Mouse (Mus musculus): Measurements from ENCODE around the gene Cxcr5. TPM values are rescaled to one million over a fixed set of nuclear protein-coding genes. Genes with fewer than 3 reads are reported as not detected.
"Not testable (repeated sequence)": the region's sequence is repeated elsewhere in the genome, so short reads cannot be mapped to it uniquely, and the experiment has no call there.

Cxcr5 gene
- total RNA-seq, 2 experiments from 2014 or later = not detected

- no peak for DNase-seq
- no peak overlapping the region for H3K27ac ChIP-seq
- no peak overlapping the region for H3K4me3 ChIP-seq
- TF ChIP-seq CTCF (IDR thresholded peaks at IDR 0.05) = no peak
- intact Hi-C loops (cut with DNase I) = no loop called here
Measured at GRCm38 (mm10) chr9:44580085-44580484, 18.4 kb upstream of the Cxcr5 start.

GRCm38 (mm10) chr9:44579392-44579791, 17.7 kb upstream of the Cxcr5 start:
- H3K4me3 ChIP-seq = no peak overlapping the region
- H3K27ac ChIP-seq = no peak overlapping the region
- peak; percentile 51 for DNase-seq
- intact Hi-C loops (cut with DNase I) = no loop called here
- TF ChIP-seq CTCF (IDR thresholded peaks at IDR 0.05) = no peak

GRCm38 (mm10) chr9:44576046-44576445, 14.4 kb upstream of the Cxcr5 start:
- DNase-seq; H3K4me3 ChIP-seq; H3K27ac ChIP-seq; intact Hi-C loops (cut with DNase I): not testable (repeated sequence)

GRCm38 (mm10) chr9:44575095-44575494, 13.4 kb upstream of the Cxcr5 start:
- intact Hi-C loops (cut with DNase I) = no loop called here
- no peak for DNase-seq
- TF ChIP-seq CTCF (IDR thresholded peaks at IDR 0.05) = no peak
- Histone ChIP-seq H3K27ac (no peak overlapping the region), H3K4me3 (no peak overlapping the region)

GRCm38 (mm10) chr9:44573306-44573705, 11.6 kb upstream of the Cxcr5 start:
- TF ChIP-seq CTCF (IDR thresholded peaks at IDR 0.05) = no peak
- no peak overlapping the region for H3K27ac ChIP-seq
- intact Hi-C loops (cut with DNase I) = no loop called here

GRCm38 (mm10) chr9:44570939-44571382, 9.3 kb upstream of the Cxcr5 start:
- intact Hi-C loops (cut with DNase I) = no loop called here
- peak overlapping the region; percentile 53 for H3K27ac ChIP-seq
- no peak for DNase-seq

More at GRCm38 (mm10) chr9:44573306-44573705, 11.6 kb upstream of the Cxcr5 start:
- H3K4me3 ChIP-seq = no peak overlapping the region
- DNase-seq = no peak

GRCm38 (mm10) chr9:44568083-44568455, 6.4 kb upstream of the Cxcr5 start:
- Histone ChIP-seq H3K27ac (peak overlapping the region; percentile 91), H3K4me3 (peak overlapping the region; percentile 32)
- TF ChIP-seq CTCF (IDR thresholded peaks at IDR 0.05) = no peak
- intact Hi-C loops (cut with DNase I) = loop anchor here (10.0 kb wide), 1 partner anchor 53 kb away; no protein-coding TSS in a partner anchor
- no peak for DNase-seq

More at GRCm38 (mm10) chr9:44570939-44571382, 9.3 kb upstream of the Cxcr5 start:
- H3K4me3 ChIP-seq = no peak overlapping the region
- no peak for TF ChIP-seq CTCF (IDR thresholded peaks at IDR 0.05)

GRCm38 (mm10) chr9:44567338-44568082, 5.8 kb upstream of the Cxcr5 start:
- intact Hi-C loops (cut with DNase I) = loop anchor here (10.0 kb wide), 1 partner anchor 53 kb away; no protein-coding TSS in a partner anchor
- TF ChIP-seq CTCF (IDR thresholded peaks at IDR 0.05) = no peak
- peak overlapping the region; percentile 32 for H3K4me3 ChIP-seq
- H3K27ac ChIP-seq = peak overlapping the region; percentile 91
- peak; percentile 75 for DNase-seq

GRCm38 (mm10) chr9:44565367-44565766, 3.7 kb upstream of the Cxcr5 start:
- DNase-seq = no peak
- H3K4me3 ChIP-seq = no peak overlapping the region
- TF ChIP-seq CTCF (IDR thresholded peaks at IDR 0.05) = no peak
- 0 out of 2 replicates have a peak overlapping the region, but pooled peaks have one; percentile 8 for H3K27ac ChIP-seq
- intact Hi-C loops (cut with DNase I) = loop anchor here (10.0 kb wide), 1 partner anchor 51 kb away; no protein-coding TSS in a partner anchor

GRCm38 (mm10) chr9:44562936-44563335, 1.3 kb upstream of the Cxcr5 start:
- Histone ChIP-seq H3K27ac (no peak overlapping the region), H3K4me3 (no peak overlapping the region)
- intact Hi-C loops (cut with DNase I) = loop anchor here (10.0 kb wide), 1 partner anchor 48 kb away; no protein-coding TSS in a partner anchor
- no peak for DNase-seq
- TF ChIP-seq CTCF (IDR thresholded peaks at IDR 0.05) = no peak

- DNase-seq = peak; percentile 53
- Histone ChIP-seq H3K27ac (no peak overlapping the region), H3K4me3 (no peak overlapping the region)
- TF ChIP-seq CTCF (IDR thresholded peaks at IDR 0.05) = no peak
- intact Hi-C loops (cut with DNase I) = no loop called here
Measured at GRCm38 (mm10) chr9:44552161-44552560, 9.5 kb downstream of the Cxcr5 start.

GRCm38 (mm10) chr9:44551138-44551537, 10.5 kb downstream of the Cxcr5 start:
- TF ChIP-seq CTCF (IDR thresholded peaks at IDR 0.05) = no peak
- no peak overlapping the region for H3K4me3 ChIP-seq
- no peak overlapping the region for H3K27ac ChIP-seq
- DNase-seq = no peak
- intact Hi-C loops (cut with DNase I) = no loop called here

- H3K4me3 ChIP-seq = no peak overlapping the region
- no peak for DNase-seq
- intact Hi-C loops (cut with DNase I) = no loop called here
- TF ChIP-seq CTCF (IDR thresholded peaks at IDR 0.05) = no peak
- H3K27ac ChIP-seq = no peak overlapping the region
Measured at GRCm38 (mm10) chr9:44548412-44549152, 13.1 kb downstream of the Cxcr5 start.

All from gastrocnemius, adult 2 months (tissue).